Mouse (Mus musculus) CD4-positive, CD25-positive, alpha-beta regulatory T cell, adult 4 months (primary cell): Measurements from ENCODE around the gene Hoxa7. TPM values are rescaled to one million over a fixed set of nuclear protein-coding genes. Genes with fewer than 3 reads are reported as not detected.

Experiments used
- ATAC-seq: one replicate; pipeline ENCODE4 v1.8.0; 2017
- polyA plus RNA-seq, 2 experiments: library from polyadenylated mRNA; unstranded; fragments of 100-300 nt; shearing (Covaris generic); gene quantifications; one replicate each; pipeline ENCODE4 v1.2.1; 2017

Hoxa7 gene
- polyA plus RNA-seq, 2 experiments from 2014 or later: not detected

DNA sequence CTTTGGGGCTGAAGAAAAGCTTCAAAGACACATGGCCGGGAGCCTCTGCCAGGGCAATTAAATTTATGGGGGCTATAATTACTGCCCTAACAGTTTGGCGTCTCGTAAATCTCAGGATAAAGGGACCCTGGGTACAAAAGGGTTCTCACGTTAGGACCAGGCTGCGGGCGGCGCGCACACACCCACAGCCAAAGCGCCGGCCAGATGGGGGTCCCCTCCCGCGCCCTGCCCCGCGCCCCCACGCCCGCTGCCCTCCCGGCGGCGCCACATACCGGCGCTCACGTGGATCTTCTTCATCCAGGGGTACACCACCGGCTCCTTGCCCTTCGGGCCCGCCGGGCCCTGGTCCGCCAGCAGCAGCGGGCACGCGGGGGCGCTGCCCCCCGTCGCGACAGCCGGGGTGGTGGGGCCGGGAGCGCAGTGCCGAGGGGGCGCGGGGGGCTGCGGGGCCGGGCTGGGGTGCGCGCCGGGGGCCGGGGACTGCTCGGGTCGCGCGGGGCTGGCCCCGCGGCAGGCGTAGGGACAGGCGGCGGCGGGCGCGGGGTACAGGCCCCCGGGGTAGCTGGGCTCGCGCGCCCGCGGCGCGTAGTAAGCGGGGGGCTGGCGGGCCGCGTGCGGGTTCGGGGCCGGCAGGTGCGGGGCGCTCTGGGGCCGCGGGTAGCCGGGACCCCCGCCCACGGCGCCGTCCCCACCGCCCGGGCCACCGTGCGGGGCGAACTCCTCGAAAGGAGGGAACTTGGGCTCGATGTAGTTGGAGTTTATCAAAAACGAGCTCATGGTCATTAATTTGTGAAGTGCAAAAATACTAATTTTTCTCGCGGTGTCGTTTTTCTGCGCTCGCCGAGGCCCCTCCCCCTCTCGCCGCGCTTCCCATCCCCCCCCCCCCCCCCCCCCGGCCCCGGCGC is 30.5 kb downstream of the Hoxa7 start, which contains the start of gene Hoxa4:
Gene Hoxa4, minus strand, starts transcription at position 848 of the 905 bp plus-strand sequence.
- ATAC-seq: peak; percentile 20

DNA sequence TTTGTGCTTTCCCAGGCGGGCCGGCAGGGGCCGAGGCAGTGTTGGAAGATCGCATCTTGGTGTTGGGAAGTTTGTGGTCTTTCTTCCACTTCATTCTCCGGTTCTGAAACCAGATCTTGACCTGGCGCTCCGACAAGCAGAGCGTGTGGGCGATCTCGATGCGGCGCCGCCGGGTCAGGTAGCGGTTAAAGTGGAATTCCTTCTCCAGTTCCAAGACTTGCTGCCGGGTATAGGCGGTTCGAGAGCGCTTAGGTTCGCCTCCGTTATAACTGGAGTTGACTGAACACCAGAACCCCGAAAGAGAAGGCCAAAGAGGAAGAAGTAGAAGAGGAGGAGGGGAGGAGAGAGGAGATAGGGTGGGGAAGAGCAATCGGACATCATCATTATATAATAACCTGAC is 31.2 kb downstream of the Hoxa7 start:
- ATAC-seq: no peak

DNA sequence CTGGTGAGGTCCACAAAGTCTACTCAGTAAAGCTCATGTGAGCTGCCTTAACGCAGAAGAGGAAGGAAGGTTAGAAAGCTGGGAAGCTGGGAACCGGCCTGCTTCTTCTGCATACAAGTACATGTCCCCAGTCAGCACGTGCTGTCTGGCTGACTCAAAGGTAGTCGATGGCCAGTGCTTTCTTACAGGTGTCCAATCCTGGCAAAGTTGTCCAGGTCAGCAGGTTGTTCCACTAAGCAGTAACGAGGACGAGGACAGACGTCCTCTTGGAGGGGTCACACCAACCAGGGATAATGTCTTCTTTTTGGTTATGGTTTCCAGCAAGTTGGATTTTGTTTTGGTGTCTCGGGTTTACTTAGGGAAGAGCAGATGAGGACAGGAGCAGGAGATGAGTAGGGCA is 31.7 kb downstream of the Hoxa7 start:
- ATAC-seq: no peak

DNA sequence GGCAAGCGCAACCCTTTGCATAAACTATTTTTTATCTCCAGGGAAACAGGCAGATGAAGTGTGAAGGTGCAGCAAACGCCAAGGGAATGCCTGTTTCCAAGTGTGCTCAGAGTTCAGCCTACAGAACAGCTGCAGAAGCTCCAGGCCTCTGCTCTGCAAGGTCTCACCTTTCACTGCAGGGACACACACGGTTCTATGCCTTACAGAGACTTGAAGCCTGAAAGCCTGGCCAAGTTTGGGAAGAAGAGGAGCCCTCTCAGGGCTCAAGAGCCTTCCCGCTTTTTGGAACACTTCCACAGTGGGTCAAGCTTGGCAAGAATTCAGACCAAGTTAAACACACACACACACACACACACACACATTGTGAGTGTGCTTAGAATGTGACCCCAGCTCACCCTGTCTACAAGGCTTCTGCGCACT is 32.5 kb downstream of the Hoxa7 start:
- ATAC-seq: no peak

DNA sequence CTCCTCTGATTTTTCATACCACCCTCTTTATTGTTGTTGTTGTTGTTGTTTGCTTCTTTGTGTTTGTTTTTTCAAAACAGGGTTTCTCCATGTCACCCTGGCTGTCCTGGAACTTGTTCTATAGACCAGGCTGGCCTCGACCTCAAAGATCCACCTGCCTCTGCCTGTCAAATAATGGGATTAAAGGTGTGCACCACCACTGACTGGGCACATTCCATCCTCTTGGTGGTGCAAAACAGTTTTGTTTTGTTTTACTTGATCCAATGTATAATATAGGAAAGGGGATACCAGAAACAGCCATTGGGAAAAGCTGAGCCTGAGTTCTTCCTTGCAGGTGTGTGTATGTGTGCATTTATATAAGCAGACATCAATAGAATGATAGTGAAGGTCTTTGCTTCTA is 35.2 kb downstream of the Hoxa7 start:
- no peak for ATAC-seq

DNA sequence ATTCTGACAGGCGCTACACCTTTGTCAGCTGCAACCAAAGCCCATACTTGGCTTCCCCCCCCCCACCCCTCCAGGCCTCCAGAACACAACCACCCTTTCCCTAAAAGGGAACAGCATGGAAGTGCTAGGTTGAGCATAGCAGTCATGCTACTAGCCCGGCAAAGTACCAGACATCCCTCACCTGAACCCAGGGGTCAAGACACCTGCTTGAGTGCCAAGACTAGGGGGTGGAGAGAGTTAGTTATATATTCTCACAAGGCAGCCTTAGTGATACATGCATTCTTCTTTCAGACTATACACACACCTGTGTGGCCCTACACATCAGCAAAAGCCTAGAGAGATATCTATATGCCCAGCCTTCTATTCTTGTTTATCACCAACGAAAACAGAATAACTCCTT is 35.8 kb downstream of the Hoxa7 start:
- ATAC-seq: no peak

DNA sequence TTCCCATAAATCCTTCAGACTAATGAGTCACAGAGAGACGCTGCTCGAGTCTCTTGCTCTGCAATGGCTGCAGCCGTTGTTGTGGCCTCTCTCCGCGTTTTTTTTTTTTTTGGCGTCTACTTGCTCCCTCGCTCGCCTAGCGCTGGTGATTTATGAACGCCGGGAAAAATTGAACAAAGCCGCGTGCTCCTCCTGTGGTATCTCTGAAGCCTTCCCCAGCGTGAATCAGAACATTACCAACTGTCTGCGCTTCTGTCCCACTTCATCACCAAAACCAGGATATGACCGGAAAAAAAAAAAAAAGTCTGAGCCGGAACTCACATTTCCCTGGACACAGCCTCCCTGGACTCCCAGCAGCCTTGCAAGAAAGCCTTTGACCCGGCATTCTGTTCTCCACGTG is 36.4 kb downstream of the Hoxa7 start:
- ATAC-seq: no peak

DNA sequence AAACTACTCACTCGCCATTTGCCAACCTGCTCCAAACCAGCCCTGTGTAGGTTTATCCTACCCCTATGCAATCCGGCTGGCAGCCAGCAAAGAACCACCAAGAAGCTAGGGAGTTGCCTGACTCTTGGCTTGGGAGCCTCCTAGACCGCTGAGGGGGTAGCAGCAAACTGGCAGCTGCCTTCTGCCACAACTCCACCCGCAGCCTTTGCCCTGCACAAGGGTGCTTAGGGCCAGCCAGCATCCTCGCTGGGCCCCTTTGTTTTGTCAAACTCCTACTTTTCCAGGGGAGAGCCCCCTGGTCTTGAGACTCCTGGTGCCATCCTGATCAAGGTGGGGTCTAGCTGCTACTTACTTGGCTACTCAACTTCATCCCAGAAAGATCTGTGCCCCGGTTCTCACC is 37.0 kb downstream of the Hoxa7 start:
- no peak for ATAC-seq

DNA sequence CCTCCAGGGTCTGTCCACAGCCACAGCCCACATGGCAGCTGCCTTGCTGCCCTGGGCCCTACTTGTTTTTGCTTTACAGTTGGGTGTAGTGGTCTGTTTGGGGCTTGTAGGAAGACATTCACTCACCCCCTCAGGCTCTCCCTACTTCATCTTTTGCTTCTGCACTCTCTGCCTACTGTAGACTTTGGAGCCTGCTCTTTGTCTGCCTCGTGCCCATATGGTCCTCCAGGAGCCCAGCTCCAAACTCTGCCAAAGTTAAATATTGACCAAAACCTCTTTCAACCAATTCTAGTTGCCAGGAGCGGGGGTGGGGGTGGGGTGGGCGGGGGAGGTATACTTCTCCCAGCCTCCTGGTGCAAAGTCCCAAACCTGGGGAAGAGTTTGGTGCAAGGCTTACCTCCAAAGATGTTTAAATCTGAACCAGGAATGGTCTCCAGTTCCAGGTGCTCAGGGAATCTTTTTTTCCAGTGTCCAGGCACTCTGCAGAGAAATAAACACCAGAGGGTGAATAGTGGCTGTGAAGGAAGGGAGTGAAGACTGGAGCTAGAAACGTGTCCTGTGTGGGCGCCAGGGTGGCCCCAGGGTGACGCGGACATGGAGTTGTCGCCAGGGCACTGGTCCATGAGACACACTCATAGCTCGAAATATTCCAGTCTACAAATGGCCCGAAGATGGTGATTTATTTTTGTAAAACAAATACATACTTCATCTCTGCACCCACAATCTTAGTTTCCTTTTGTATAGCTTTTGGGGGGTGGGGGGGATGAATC is 38.2 kb downstream of the Hoxa7 start:
- ATAC-seq: no peak

DNA sequence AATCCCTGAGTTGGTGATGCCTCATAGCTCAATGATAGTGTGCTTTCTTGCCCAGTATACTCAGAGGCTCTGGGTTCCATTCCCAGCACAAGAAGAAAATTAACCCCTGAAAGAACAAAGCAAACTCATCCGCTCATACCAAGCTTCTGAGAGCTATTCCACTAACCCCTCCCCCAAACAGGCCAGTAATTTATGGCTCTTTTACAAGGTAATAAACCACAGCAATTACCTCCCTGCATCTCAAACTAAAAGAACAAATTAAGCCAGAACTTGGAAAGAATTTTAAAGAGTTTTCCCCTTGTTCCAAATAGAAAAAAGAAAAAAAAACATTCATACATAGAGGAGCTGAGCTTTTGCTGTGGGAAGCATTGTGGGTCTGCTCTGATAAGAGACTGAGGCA is 38.9 kb downstream of the Hoxa7 start:
- no peak for ATAC-seq

DNA sequence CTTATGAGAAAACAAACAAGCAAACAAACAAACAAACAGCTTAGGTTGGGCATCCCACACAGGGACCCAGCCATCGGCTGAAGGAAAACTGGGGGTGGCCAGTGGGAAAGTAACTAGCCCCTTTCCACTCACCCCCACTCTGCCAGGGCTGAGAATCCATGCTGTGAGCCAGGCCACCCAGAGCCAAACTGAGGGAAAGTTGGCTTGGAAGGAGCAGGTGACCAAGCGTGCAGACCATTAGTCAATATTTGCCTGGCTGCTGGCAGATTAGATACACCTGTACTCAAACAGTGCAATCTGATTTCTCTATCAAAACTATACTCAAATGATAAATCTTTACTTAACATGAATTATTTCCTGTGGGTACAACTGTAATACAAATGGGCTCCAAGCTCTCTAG is 39.6 kb downstream of the Hoxa7 start:
- no peak for ATAC-seq

DNA sequence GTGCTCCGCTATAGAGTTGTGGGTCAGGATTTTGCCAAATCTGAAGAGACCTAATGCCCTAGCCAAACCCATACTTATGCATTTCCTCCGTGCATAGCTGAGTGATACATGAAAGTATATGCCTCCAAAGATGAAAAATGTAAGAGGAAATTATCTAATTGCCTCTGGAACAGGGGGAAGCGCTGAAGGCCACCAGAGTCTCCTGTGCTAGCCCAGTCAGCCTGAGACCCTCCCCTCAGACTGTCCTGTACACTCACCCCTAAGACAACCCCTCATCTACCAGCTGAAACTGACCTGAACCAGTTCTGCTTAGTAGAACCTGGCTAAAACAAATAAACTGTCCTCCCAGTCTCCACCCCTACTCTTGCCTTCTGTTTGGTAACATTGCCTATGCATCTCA is 40.9 kb downstream of the Hoxa7 start:
- no peak for ATAC-seq

DNA sequence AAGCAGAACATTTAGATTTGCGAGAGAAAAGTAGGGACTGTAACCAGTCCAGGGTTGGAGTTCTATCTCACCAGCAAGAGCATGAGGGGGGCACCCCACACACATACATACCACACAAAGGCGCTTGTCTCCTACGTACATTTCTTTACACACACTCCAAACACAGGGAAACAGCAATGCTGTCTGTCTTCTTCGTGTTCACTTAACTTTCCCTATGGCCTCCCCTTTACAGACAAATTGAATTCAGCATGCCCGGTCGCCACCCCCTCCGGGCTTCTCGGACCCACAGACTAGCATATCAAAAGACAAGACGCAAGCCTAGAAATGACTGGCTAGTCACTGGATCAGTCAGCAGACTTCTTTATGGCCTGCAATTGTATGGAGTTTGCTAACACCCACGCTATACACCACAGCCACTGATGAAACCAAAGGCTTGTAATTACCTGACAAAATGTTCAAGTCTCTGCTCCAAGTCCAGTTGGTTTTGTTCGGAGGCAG is 41.4 kb downstream of the Hoxa7 start:
- no peak for ATAC-seq

DNA sequence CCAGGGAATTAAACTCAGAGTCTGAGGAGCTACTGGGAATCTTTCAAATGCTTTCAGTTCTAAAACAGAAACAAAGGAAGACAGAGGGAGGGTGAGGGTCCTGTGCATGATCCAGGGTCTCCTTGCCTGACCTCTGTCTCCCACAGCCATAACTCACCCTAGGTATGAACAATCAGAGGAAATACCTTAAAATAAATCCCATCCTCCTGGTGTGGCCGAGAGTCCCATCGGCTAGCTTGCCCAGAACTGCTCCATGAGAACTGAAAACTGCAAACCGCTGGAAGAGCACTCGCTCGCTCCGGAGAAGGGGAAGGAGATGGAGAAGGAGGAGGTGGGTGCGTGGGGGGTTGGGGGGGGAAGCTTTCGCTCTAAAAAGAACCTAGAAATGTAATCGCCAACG is 42.0 kb downstream of the Hoxa7 start:
- ATAC-seq: no peak

DNA sequence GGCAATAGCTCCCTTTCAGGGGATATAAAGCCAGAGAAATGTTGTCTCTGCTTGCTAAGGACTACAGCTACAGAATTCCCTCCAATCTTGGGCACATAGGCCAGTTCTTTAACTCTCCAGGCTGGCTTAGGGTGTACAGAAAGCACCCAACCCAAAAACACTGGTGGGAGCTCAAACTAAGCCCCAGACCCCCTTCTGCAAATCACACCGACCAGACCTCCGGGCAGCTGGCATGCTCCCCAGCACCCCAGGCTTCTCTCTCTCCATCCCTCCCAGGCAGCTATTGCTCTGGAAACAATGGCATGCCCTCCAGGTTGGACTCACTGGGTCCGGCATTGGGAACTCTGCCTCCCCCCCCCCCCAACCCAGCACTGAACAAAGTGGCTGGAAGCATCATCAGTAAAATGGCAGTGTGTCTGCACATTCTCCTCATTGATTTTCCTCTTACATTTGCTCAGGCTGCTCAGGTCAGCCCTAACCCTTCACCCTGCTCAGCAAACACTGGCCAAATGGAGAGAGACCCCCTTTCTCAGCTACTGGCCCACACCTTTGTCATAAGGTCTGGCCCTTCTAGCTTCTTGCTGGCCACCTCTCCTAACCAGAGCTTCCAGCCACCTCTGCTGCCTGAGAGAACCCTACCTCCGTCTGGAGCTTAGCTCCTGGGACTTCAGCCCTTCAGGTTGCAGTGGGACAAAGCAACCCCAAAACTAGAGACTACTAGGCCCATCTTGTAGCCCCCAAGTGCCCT is 42.6 kb downstream of the Hoxa7 start:
- ATAC-seq: no peak

DNA sequence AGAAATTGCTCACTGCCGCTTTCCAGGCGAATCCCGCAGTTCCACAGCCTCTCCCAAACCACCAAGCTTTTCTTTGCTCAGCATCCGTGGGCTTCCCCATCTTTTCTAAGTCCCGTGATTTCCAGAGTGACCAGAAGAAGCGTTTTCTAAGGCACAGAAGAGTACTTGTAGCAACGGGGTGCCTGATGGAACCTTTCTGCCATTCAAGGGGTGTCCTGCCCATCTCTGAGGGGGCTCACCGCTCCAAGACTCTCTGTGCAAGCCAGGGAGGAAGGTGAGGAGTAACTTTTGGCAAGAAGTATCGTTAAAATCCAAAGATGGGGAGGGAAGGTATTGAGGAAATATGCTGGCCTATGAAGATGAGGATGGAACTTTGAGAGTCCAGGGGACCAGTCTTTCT is 43.8 kb downstream of the Hoxa7 start:
- no peak for ATAC-seq

DNA sequence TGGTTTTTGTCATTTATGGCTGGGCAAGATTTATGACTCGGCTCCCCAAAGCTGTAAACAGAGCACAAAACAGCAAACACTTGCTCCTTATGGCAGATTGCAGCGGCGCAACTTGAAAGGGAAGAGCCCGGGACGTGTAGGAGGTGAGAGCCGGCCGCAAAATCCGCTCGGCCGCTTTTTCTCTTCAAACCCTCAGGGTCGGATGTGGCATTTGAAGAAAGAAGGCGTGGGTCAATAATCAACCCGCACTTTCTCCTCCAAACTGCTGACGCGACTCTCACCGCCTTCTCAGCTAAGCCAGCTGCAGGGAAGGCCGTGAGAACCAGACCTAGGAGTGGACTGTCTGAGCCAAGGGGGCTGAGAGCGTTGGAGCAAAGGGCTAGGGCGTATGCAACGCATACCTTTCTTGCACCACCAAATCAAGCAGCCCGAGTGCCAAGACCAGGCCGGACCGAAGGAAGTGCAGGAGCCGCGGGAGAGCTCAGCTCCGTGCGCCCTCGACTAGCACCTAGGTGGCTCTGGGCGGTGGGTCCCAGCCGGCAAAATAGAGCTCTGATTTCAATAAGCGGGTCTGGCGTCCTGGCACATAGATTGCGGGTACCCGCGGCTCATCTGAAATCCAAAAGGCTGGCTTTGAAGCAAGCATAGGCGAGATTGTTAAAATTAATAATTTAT is 44.5 kb downstream of the Hoxa7 start, which contains the start of gene 5730596B20Rik:
Gene 5730596B20Rik, plus strand, starts transcription at position 438 of the 675 bp plus-strand sequence.
- no peak for ATAC-seq

DNA sequence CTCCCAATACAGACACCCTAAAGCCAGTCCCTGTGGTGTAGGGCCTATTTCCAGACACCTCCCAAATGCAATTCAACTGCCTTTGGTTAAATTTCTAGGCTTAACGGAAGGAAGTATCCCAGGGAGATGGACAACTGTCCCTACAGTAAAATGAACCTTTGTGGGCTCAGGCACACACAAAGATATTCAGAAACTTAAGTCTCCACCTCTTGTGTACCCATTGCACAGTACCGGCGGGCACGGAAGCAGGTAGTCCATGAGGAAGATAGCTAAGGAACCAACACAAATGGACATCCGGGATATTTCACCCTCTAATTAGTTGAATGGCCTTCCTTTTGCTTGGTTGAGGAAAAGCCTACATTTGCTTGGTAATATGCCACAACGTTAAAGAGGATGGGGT is 45.3 kb downstream of the Hoxa7 start:
- no peak for ATAC-seq

DNA sequence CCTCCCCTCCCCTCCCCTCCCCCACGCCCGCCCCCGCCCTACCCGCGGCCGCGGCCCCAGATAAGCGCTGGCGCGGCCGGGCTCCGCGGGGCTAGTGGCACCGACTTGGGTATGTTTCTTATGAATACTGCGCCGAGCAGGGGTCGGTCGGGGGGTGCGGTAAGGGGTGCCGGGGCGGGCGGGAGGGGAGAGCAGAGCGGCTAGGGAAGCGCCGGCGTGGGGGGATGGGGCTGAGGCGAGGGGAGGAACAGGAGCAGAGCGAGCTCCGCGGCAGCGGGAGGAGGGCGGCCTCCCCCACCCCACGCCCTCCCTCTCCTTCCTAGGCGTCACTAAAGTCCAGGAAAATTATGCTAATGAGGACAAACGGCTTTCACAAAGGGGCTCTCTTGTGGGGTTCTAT is 45.8 kb downstream of the Hoxa7 start:
- ATAC-seq: no peak

DNA sequence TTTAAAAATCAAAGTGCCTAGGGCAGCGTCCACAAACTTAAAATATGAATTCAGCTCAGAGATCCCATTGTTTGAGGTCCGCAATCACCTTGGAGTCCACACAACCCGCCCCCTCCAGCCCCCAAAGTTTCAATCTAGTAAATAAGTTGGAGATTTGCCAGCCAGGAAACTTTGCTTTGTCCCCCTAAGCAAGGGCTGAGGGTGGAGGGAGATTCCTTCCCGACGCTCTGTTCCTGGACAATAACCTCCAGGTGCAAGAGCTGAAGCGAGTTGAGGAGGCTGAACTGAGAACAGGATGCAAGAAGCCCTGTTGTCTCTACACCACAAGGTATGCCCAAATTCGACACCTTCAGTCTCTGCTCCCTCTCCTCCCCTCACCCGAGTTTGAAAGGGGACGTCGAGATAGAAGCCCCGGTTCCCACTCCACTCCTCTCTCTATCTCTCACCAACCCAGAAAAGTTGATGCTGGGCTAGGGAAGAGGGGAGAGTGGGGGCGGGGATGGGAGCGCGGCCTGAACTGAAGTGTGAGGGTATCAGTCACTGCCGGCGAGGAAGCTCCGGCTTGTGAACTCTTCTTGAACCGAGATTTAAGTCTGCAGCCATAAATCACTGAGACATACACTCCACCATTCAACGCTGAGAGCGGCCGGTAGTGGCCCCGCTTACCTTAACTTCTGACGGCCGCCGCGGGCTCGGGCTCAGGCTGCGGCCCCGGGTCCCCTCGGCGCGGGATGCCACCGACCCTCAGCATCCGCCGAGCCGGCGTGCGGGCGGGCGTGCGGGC is 46.5 kb downstream of the Hoxa7 start:
- ATAC-seq: no peak

DNA sequence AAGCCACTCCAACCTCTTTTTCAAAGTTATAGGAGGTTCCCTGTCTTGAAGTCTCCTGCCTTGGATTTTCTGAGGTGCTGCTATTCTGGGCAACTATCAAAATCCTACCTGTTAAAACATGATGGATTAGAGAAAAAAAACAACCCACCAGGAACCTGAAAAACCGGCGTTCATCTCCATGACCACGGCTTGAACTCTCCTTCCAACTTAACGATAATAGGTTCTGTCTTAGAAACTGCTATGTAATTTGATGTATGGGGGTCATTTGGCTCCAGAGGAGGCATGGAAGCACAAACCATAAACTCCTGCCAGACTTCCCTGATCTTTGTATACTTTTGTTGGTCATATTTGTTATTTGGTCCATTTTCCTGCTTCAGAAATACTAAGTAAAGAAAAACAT is 48.0 kb downstream of the Hoxa7 start:
- ATAC-seq: no peak
